In the genomic region with DNA sequence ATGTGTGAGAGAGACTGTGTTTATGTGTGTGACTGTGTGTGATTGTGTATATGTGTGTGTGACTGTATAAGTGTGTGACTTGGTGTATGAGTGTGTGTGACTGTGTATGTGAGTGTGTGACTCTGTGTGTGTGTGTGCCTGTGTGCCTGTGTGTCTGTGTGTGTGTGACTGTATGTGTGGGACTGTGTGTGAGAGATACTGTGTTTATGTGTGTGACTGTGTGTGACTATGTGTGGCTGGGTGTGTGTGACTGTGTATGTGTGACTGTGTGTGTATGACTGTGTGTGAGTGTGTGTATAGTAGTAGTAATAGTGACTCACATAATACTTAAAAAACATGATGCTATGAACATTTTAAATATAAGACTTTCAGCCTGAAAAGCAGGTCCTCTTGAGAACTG, we compare ENCODE assay signal across 20 mouse cellular contexts. TPM values are rescaled to one million over a fixed set of nuclear protein-coding genes. Genes with fewer than 3 reads are reported as not detected.
DNase-seq lines count a peak whose midpoint lies in the region; ATAC-seq and TF ChIP-seq lines count a peak whose summit lies in the region.
"Had no signal": no experiment of that assay in that cellular context is flagged by ENCODE, and none has a peak within 500 bp of the region (broad histone marks: within the 10 kb centered on the region; RNA-seq: fewer than 3 reads in every experiment).

No protein-coding gene starts in this region.

- H3K36me3 ChIP-seq in forebrain, embryonic 13.5 days (ENCODE audit: poor library complexity, severe bottlenecking) = no peaks in the 10 kb centered on the region
- no peaks in the 10 kb centered on the region for H3K36me3 ChIP-seq in forebrain, postnatal 0 days (ENCODE audit: insufficient read depth)
- H3K36me3 ChIP-seq in hindbrain, embryonic 13.5 days = no peaks in the 10 kb centered on the region
- no peaks in the 10 kb centered on the region for H3K36me3 ChIP-seq in hindbrain, embryonic 10.5 days
- H3K36me3 ChIP-seq in midbrain, embryonic 13.5 days = peaks cover 1% of the 10 kb centered on the region; the same call in 1 of the 2 replicates
- no peaks in the 10 kb centered on the region for H3K36me3 ChIP-seq in midbrain, postnatal 0 days (ENCODE audit: insufficient read depth, low read length)
- H3K36me3 ChIP-seq: embryonic facial prominence, embryonic 15.5 days; heart, embryonic 13.5 days; hindbrain, embryonic 15.5 days had no signal

- DNase-seq in forebrain, postnatal 0 days = no peak
- DNase-seq in hindbrain, embryonic 10.5 days (ENCODE audit: low spot score) = no peak
- DNase-seq in midbrain, postnatal 0 days (ENCODE audit: low spot score) = no peak
- DNase-seq: adrenal gland, postnatal 10 days; cerebellum, adult 11 months; cerebellum, adult 8-10 months; cerebellum, postnatal 14 days; embryo, embryonic 11 days; gastrocnemius, postnatal 36 days; heart, adult 11 months; heart, postnatal 36 days had no signal

- H3K4me2 ChIP-seq in forebrain, embryonic 13.5 days = no peak overlapping the region
- H3K4me2 ChIP-seq in forebrain, postnatal 0 days (ENCODE audit: low read depth) = no peak overlapping the region
- H3K4me2 ChIP-seq in hindbrain, embryonic 13.5 days = no peak overlapping the region
- no peak overlapping the region for H3K4me2 ChIP-seq in midbrain, embryonic 13.5 days (replicated peaks)
- no peak overlapping the region for H3K4me2 ChIP-seq in midbrain, postnatal 0 days (ENCODE audit: low read depth, low read length, poor library complexity, severe bottlenecking)
- H3K4me2 ChIP-seq: embryonic facial prominence, embryonic 15.5 days; heart, embryonic 13.5 days; hindbrain, embryonic 15.5 days had no signal

- H3K4me1 ChIP-seq in forebrain, embryonic 13.5 days = peaks cover 11% of the 10 kb centered on the region
- no peaks in the 10 kb centered on the region for H3K4me1 ChIP-seq in forebrain, postnatal 0 days (ENCODE audit: insufficient read depth)
- peaks cover 14% of the 10 kb centered on the region for H3K4me1 ChIP-seq in hindbrain, embryonic 13.5 days (replicated peaks)
- peaks cover 27% of the 10 kb centered on the region for H3K4me1 ChIP-seq in hindbrain, embryonic 10.5 days (replicated peaks)
- H3K4me1 ChIP-seq in midbrain, embryonic 13.5 days (replicated peaks) = peaks cover 6% of the 10 kb centered on the region; the same call in 1 of the 2 replicates
- H3K4me1 ChIP-seq in midbrain, postnatal 0 days (ENCODE audit: insufficient read depth, low read length) = no peaks in the 10 kb centered on the region
- 0 out of 2 replicates have a peak, but pooled peaks cover 2% of the 10 kb centered on the region for H3K4me1 ChIP-seq in embryonic fibroblast, embryonic 13.5 days (ENCODE audit: control insufficient read depth, insufficient read depth, low read length)
- H3K4me1 ChIP-seq: embryonic facial prominence, embryonic 15.5 days had no signal

- H3K27ac ChIP-seq in forebrain, embryonic 13.5 days = no peak overlapping the region
- H3K27ac ChIP-seq in forebrain, postnatal 0 days (ENCODE audit: low read depth, low read length) = no peak overlapping the region
- H3K27ac ChIP-seq in hindbrain, embryonic 13.5 days = 0 out of 2 replicates have a peak overlapping the region, but pooled peaks have one; percentile 10
- no peak overlapping the region for H3K27ac ChIP-seq in hindbrain, embryonic 10.5 days
- no peak overlapping the region for H3K27ac ChIP-seq in midbrain, embryonic 13.5 days
- H3K27ac ChIP-seq in midbrain, postnatal 0 days (ENCODE audit: low read depth, low read length) = no peak overlapping the region
- no peak overlapping the region for H3K27ac ChIP-seq in embryonic fibroblast, embryonic 13.5 days (ENCODE audit: insufficient read depth, low read length)
- H3K27ac ChIP-seq: embryonic facial prominence, embryonic 15.5 days; heart, embryonic 13.5 days; hindbrain, embryonic 15.5 days had no signal

- no peaks in the 10 kb centered on the region for H3K27me3 ChIP-seq in forebrain, embryonic 13.5 days
- no peaks in the 10 kb centered on the region for H3K27me3 ChIP-seq in forebrain, postnatal 0 days (ENCODE audit: insufficient read depth, low read length)
- no peaks in the 10 kb centered on the region for H3K27me3 ChIP-seq in hindbrain, embryonic 13.5 days
- no peaks in the 10 kb centered on the region for H3K27me3 ChIP-seq in hindbrain, embryonic 10.5 days (ENCODE audit: insufficient read depth, poor library complexity, severe bottlenecking)
- H3K27me3 ChIP-seq in midbrain, embryonic 13.5 days = no peaks in the 10 kb centered on the region
- no peaks in the 10 kb centered on the region for H3K27me3 ChIP-seq in midbrain, postnatal 0 days (ENCODE audit: insufficient read depth, low read length)
- H3K27me3 ChIP-seq: embryonic facial prominence, embryonic 15.5 days; heart, embryonic 13.5 days; hindbrain, embryonic 15.5 days had no signal

- H3K9me3 ChIP-seq in forebrain, embryonic 13.5 days (replicated peaks) = no peaks in the 10 kb centered on the region
- no peaks in the 10 kb centered on the region for H3K9me3 ChIP-seq in forebrain, postnatal 0 days (ENCODE audit: low read length)
- H3K9me3 ChIP-seq in hindbrain, embryonic 13.5 days = no peaks in the 10 kb centered on the region
- no peaks in the 10 kb centered on the region for H3K9me3 ChIP-seq in hindbrain, embryonic 10.5 days
- H3K9me3 ChIP-seq in midbrain, embryonic 13.5 days = no peaks in the 10 kb centered on the region
- H3K9me3 ChIP-seq in midbrain, postnatal 0 days (ENCODE audit: low read length) = no peaks in the 10 kb centered on the region
- H3K9me3 ChIP-seq: embryonic facial prominence, embryonic 15.5 days; heart, embryonic 13.5 days; hindbrain, embryonic 15.5 days had no signal

- TF ChIP-seq CTCF in forebrain, postnatal 0 days (IDR thresholded peaks at IDR 0.05; ENCODE audit: low read depth) = no peak
- TF ChIP-seq CTCF in midbrain, postnatal 0 days (IDR thresholded peaks at IDR 0.05) = no peak
- 0 out of 2 replicates have a peak, but pooled peaks have one; percentile 2 for TF ChIP-seq CTCF in embryonic fibroblast, embryonic 13.5 days (IDR thresholded peaks at IDR 0.05; ENCODE audit: borderline replicate concordance, insufficient read depth, low read length)

- H3K4me3 ChIP-seq in forebrain, embryonic 13.5 days = no peak overlapping the region
- H3K4me3 ChIP-seq in forebrain, postnatal 0 days (ENCODE audit: low read depth, low read length) = no peak overlapping the region
- H3K4me3 ChIP-seq in hindbrain, embryonic 13.5 days = no peak overlapping the region
- H3K4me3 ChIP-seq in hindbrain, embryonic 10.5 days = no peak overlapping the region
- no peak overlapping the region for H3K4me3 ChIP-seq in midbrain, embryonic 13.5 days (replicated peaks)
- H3K4me3 ChIP-seq in midbrain, postnatal 0 days (ENCODE audit: low read depth, low read length) = no peak overlapping the region
- H3K4me3 ChIP-seq in embryonic fibroblast, embryonic 13.5 days (ENCODE audit: insufficient read depth, low read length) = no peak overlapping the region
- H3K4me3 ChIP-seq: embryonic facial prominence, embryonic 15.5 days; heart, embryonic 13.5 days; hindbrain, embryonic 15.5 days had no signal

- TF ChIP-seq POLR2A in embryonic fibroblast, embryonic 13.5 days (IDR thresholded peaks at IDR 0.05; ENCODE audit: low read depth, low read length) = no peak

- ATAC-seq in forebrain, embryonic 13.5 days = 0 out of 2 replicates have a peak, but pooled peaks have one; percentile 23
- ATAC-seq in forebrain, postnatal 0 days = no peak
- ATAC-seq in hindbrain, embryonic 13.5 days (ENCODE audit: low FRiP score) = no peak
- ATAC-seq in midbrain, embryonic 13.5 days = peak; percentile 50
- no peak for ATAC-seq in midbrain, postnatal 0 days (ENCODE audit: low FRiP score)

- no peak overlapping the region for H3K9ac ChIP-seq in forebrain, embryonic 13.5 days
- H3K9ac ChIP-seq in forebrain, postnatal 0 days = no peak overlapping the region
- no peak overlapping the region for H3K9ac ChIP-seq in hindbrain, embryonic 13.5 days
- H3K9ac ChIP-seq in midbrain, embryonic 13.5 days (replicated peaks) = no peak overlapping the region
- H3K9ac ChIP-seq in midbrain, postnatal 0 days (replicated peaks; ENCODE audit: low read length, poor library complexity, severe bottlenecking) = no peak overlapping the region
- H3K9ac ChIP-seq: embryonic facial prominence, embryonic 15.5 days; heart, embryonic 13.5 days; hindbrain, embryonic 15.5 days had no signal

RNA-seq across cellular contexts. Expression of gene Hspb8, which starts 13.5 kb away (rescaled TPM):
- 4.5 and 7.2 TPM in 2 replicates for polyA plus RNA-seq in forebrain, embryonic 13.5 days (2015; fragmentation: Nextera tagmentation; extraction: Ambion mirVana)
- total RNA-seq in forebrain, postnatal 0 days (2014; rRNA removed) = 13.2 and 14.0 TPM in 2 replicates
- polyA plus RNA-seq in forebrain, postnatal 0 days (2015; fragmentation: Nextera tagmentation; extraction: Ambion mirVana) = 8.6 and 10.6 TPM in 2 replicates
- 5.3 and 6.1 TPM in 2 replicates for polyA plus RNA-seq in hindbrain, embryonic 13.5 days (2015; fragmentation: Nextera tagmentation; extraction: Ambion mirVana)
- polyA plus RNA-seq in hindbrain, embryonic 10.5 days (2016; fragmentation: Nextera tagmentation; extraction: Ambion mirVana) = 7.3 and 9.7 TPM in 2 replicates
- 2.9 and 4.3 TPM in 2 replicates for polyA plus RNA-seq in midbrain, embryonic 13.5 days (2015; fragmentation: Nextera tagmentation; extraction: Ambion mirVana)
- total RNA-seq in midbrain, postnatal 0 days (2014; rRNA removed) = 19.4 and 19.8 TPM in 2 replicates
- polyA plus RNA-seq in midbrain, postnatal 0 days (2015; fragmentation: Nextera tagmentation; extraction: Ambion mirVana) = 7.5 and 8.0 TPM in 2 replicates
- polyA plus RNA-seq in embryonic fibroblast, embryonic 13.5 days (2011; ENCODE audit: insufficient read length, low read depth, missing spikeins) = 46.5 and 59.1 TPM in 2 replicates
- total RNA-seq: common myeloid progenitor, adult 5-6 weeks; MEL had no signal

Comparison
In these comparisons a context has a peak if more than half of its experiments do, and no peak if none do; other contexts are left out.
1. ATAC-seq: peak in forebrain, embryonic 13.5 days (single experiment) and midbrain, embryonic 13.5 days (single experiment); none in forebrain, postnatal 0 days (single experiment), hindbrain, embryonic 13.5 days (single experiment) and midbrain, postnatal 0 days (single experiment).